Mouse (Mus musculus) spleen, adult 2 months (tissue): ENCODE data around the gene Nfic. TPM values are rescaled to one million over a fixed set of nuclear protein-coding genes. Genes with fewer than 3 reads are reported as not detected.

Experiments
- DNase-seq, 2 experiments: peaks; one replicate each; pipeline versions ENCODE4 v3.0.0 to v3.0.0-alpha.2; 2012 to 2021; ENCODE audit warnings: low spot score in 2 of 2, low read depth in 1 of 2
- H3K27ac ChIP-seq: fragments of 200-500 bp; 2 replicates; pipeline ENCODE4 v1.5.1; 2012; ENCODE audit warnings: low read length, inconsistent platforms; ENCODE audit not compliant: insufficient read depth
- H3K27me3 ChIP-seq: fragments of 200-500 bp; 2 replicates; pipeline ENCODE4 v1.6.1; 2012; ENCODE audit warnings: mild to moderate bottlenecking, moderate library complexity, low read length, inconsistent platforms; ENCODE audit not compliant: control insufficient read depth, insufficient read depth
- H3K36me3 ChIP-seq: fragments of 200-500 bp; 2 replicates; pipeline ENCODE4 v1.6.1; 2012; ENCODE audit warnings: mild to moderate bottlenecking, low read length, inconsistent platforms; ENCODE audit not compliant: control insufficient read depth, insufficient read depth
- H3K4me1 ChIP-seq: fragments of 200-500 bp; 2 replicates; pipeline ENCODE4 v1.6.1; 2011; ENCODE audit warnings: inconsistent platforms; ENCODE audit not compliant: control insufficient read depth, insufficient read depth, insufficient read length
- H3K4me3 ChIP-seq: fragments of 200-500 bp; 2 replicates; pipeline ENCODE4 v1.5.1; 2011; ENCODE audit warnings: mild to moderate bottlenecking, inconsistent platforms; ENCODE audit not compliant: insufficient read depth, insufficient read length; ENCODE audit errors: extremely low read depth
- CTCF ChIP-seq: fragments of 200-500 bp; IDR thresholded peaks from 2 replicates; pipeline ENCODE4 v1.5.1; 2011; ENCODE audit warnings: mild to moderate bottlenecking, inconsistent platforms; ENCODE audit not compliant: insufficient read depth, insufficient read length, insufficient replicate concordance; ENCODE audit errors: extremely low read depth
- POLR2A ChIP-seq: fragments of 200-500 bp; IDR thresholded peaks from 2 replicates; pipeline ENCODE4 v1.6.1; 2011; ENCODE audit warnings: low read depth, low read length, inconsistent platforms
- WGBS: fragments of 180-500 bp; shearing (Covaris S2); methylation state at CpG from one replicate; pipeline ENCODE4 v1.1.7; 2018; 5-methylcytosine and 5-hydroxymethylcytosine counted together
- polyA plus RNA-seq: library from polyadenylated mRNA; depleted of rRNA; stranded (reverse); fragments of >200 nt; gene quantifications from 2 replicates; pipeline ENCODE4 v1.2.3, GENCODE M21; 2012

Nfic gene
- polyA plus RNA-seq, 1 experiment = 26.0 TPM

- Histone ChIP-seq H3K4me1 (no peaks in the 10 kb centered on the region; the same call in none of the 2 replicates), H3K4me3 (no peak overlapping the region), H3K27me3 (no peaks in the 10 kb centered on the region), H3K36me3 (peaks cover 31% of the 10 kb centered on the region), H3K27ac (no peak overlapping the region)
- TF ChIP-seq CTCF (no peak), POLR2A (no peak)
- DNase-seq = no peak
- 64% methylated on average over 4 of the region's 4 CpGs for WGBS
Observed at GRCm38 (mm10) chr10:81365073-81365472, 90.4 kb downstream of the Nfic start.

- DNase-seq = no peak
- WGBS = 95% methylated on average over 28 of the region's 28 CpGs
- Histone ChIP-seq H3K36me3 (peaks cover 27% of the 10 kb centered on the region), H3K4me3 (no peak overlapping the region), H3K27ac (no peak overlapping the region), H3K4me1 (no peaks in the 10 kb centered on the region; the same call in none of the 2 replicates), H3K27me3 (no peaks in the 10 kb centered on the region)
- TF ChIP-seq POLR2A (no peak), CTCF (no peak)
Observed at GRCm38 (mm10) chr10:81364666-81365065, 90.8 kb downstream of the Nfic start.

GRCm38 (mm10) chr10:81363436-81364346 lies 91.7 kb downstream of the Nfic start:
- Histone ChIP-seq H3K36me3 (peaks cover 19% of the 10 kb centered on the region), H3K4me3 (no peak overlapping the region), H3K4me1 (peaks cover under 1% of the 10 kb centered on the region), H3K27ac (no peak overlapping the region), H3K27me3 (no peaks in the 10 kb centered on the region)
- TF ChIP-seq POLR2A (no peak), CTCF (no peak)
- WGBS = 96% methylated on average over 54 of the region's 54 CpGs
- no peak for DNase-seq

- no peak for DNase-seq
- H3K27ac ChIP-seq = no peak overlapping the region; the same call in 1 of the 2 replicates
- peaks cover 12% of the 10 kb centered on the region for H3K4me1 ChIP-seq
- WGBS = 83% methylated on average over 12 of the region's 12 CpGs
- no peak for TF ChIP-seq POLR2A
- TF ChIP-seq CTCF = no peak
- no peak overlapping the region for H3K4me3 ChIP-seq
- no peaks in the 10 kb centered on the region for H3K27me3 ChIP-seq
- H3K36me3 ChIP-seq = peaks cover 7% of the 10 kb centered on the region
Observed at GRCm38 (mm10) chr10:81362336-81362949, 93.0 kb downstream of the Nfic start.

- H3K36me3 ChIP-seq = no peaks in the 10 kb centered on the region; the same call in 1 of the 2 replicates
- no peak overlapping the region for H3K27ac ChIP-seq
- H3K4me3 ChIP-seq = no peak overlapping the region
- WGBS = 87% methylated on average over 8 of the region's 8 CpGs
- H3K4me1 ChIP-seq = peaks cover 19% of the 10 kb centered on the region
- TF ChIP-seq CTCF = no peak
- no peak for TF ChIP-seq POLR2A
- no peaks in the 10 kb centered on the region for H3K27me3 ChIP-seq
- DNase-seq = no peak
Observed at GRCm38 (mm10) chr10:81360721-81361120, 94.7 kb downstream of the Nfic start.

- TF ChIP-seq CTCF = no peak
- no peak for TF ChIP-seq POLR2A
- no peak for DNase-seq
- H3K4me3 ChIP-seq = peak overlapping the region; percentile 14; the same call in 1 of the 2 replicates
- peaks cover 19% of the 10 kb centered on the region for H3K4me1 ChIP-seq
- 36% methylated on average over 1 of the region's 1 CpGs for WGBS
- no peaks in the 10 kb centered on the region for H3K27me3 ChIP-seq
- H3K27ac ChIP-seq = no peak overlapping the region; the same call in 1 of the 2 replicates
- no peaks in the 10 kb centered on the region; the same call in 1 of the 2 replicates for H3K36me3 ChIP-seq
Observed at GRCm38 (mm10) chr10:81358841-81359240, 96.6 kb downstream of the Nfic start.

- 25% methylated on average over 4 of the region's 4 CpGs for WGBS
- Histone ChIP-seq H3K27me3 (no peaks in the 10 kb centered on the region), H3K4me3 (peak overlapping the region; percentile 70), H3K27ac (no peak overlapping the region), H3K4me1 (peaks cover 19% of the 10 kb centered on the region; the same call in 1 of the 2 replicates), H3K36me3 (no peaks in the 10 kb centered on the region)
- DNase-seq = no peak
- TF ChIP-seq POLR2A (no peak), CTCF (no peak)
Observed at GRCm38 (mm10) chr10:81358209-81358608, 97.2 kb downstream of the Nfic start.
